Mouse (Mus musculus): ENCODE results near the gene Hsd3b7. TPM values are rescaled to one million over a fixed set of nuclear protein-coding genes. Genes with fewer than 3 reads are reported as not detected.

The Hsd3b7 gene
- polyA plus RNA-seq, 1 experiment: 30.1 TPM

DNA sequence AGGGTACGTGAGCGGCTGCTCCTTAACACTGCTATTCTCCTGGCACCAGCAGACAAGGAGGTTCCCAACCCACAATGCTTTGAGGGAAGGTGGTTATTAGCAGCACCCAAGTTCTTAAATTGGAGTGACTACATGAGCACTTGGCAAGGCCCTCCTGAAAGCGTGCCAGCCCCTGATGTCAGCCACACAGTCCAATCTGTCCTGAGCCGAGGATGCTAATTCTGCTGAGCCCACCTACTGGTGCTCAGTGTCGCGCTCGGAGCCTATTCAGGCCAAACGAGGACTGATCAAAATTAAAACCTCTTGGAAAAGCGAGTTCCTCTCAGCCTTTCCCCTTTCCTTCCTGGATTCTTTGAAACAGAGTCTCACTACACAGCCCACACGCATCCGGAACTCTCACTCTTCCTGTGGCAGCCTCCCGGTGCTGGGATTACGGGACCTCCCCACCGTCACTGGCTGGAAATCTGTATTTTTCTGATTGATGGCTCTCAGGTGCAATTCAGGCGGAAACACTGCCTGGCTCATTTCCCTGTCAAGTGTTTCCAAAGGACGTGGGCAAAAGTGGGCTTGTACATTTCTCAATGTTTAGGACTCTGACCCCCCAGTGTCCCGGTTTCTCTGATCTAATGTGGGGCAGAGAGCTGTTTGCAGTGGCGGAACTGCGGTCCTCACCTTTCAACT lies 14.0 kb downstream of the Hsd3b7 start:
- 93% methylated on average over 19 of the region's 19 CpGs for whole genome bisulfite sequencing
- no peak for DNase-seq
- TF ChIP-seq CTCF (IDR thresholded peaks at IDR 0.05; ENCODE audit: borderline replicate concordance, control insufficient read depth, extremely low read depth, insufficient read depth, low read length, poor library complexity) (no peak), POLR2A (IDR thresholded peaks at IDR 0.05; ENCODE audit: control insufficient read depth, extremely low read depth, insufficient read depth, low read length, poor library complexity) (no peak)

DNA sequence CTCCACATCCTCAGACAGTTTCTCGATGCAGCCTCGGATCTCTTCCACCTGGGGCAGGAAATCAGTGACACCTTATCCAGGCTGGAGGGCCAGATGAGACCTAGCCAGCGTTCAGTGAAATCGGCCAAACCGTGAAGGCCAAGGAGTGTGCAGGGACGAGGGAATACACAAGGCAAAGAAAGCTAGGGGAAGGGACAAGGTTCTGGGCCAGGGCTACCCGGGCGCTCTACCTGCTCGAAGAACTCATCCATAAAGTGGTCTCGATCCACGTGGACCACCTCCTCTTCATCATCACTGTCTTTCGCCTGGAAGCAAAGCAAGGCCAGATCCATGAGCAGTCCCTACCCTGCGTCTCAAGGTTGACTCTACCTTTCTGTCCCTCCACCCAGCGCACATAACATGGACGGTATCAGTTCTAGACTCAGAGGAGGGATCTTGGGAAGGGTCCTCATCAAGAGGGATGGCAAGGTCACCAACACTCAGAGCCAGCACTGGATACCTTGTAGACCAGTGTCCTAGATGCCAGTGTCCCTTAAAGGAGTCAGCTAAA lies 14.8 kb downstream of the Hsd3b7 start:
- no peak overlapping the region for H3K4me3 ChIP-seq (ENCODE audit: control insufficient read depth, insufficient read depth, low read length)
- DNase-seq: no peak
- TF ChIP-seq CTCF (IDR thresholded peaks at IDR 0.05; ENCODE audit: borderline replicate concordance, control insufficient read depth, extremely low read depth, insufficient read depth, low read length, poor library complexity) (no peak), POLR2A (IDR thresholded peaks at IDR 0.05; ENCODE audit: control insufficient read depth, extremely low read depth, insufficient read depth, low read length, poor library complexity) (no peak)
- peaks cover 8% of the 10 kb centered on the region for H3K4me1 ChIP-seq (replicated peaks; ENCODE audit: control insufficient read depth, insufficient read depth, low read length)
- WGBS: 93% methylated on average over 15 of the region's 15 CpGs
- H3K27ac ChIP-seq (ENCODE audit: control insufficient read depth, insufficient read depth, low read length): no peak overlapping the region
- H3K27me3 ChIP-seq (ENCODE audit: control insufficient read depth, insufficient read depth, low read length): no peaks in the 10 kb centered on the region
- H3K36me3 ChIP-seq (ENCODE audit: control insufficient read depth, insufficient read depth, low read length): no peaks in the 10 kb centered on the region

More for the DNA sequence above, 14.0 kb downstream of the Hsd3b7 start:
- no peaks in the 10 kb centered on the region for H3K27me3 ChIP-seq (ENCODE audit: control insufficient read depth, insufficient read depth, low read length)
- H3K36me3 ChIP-seq (ENCODE audit: control insufficient read depth, insufficient read depth, low read length): no peaks in the 10 kb centered on the region
- H3K4me3 ChIP-seq (ENCODE audit: control insufficient read depth, insufficient read depth, low read length): no peak overlapping the region
- H3K4me1 ChIP-seq (replicated peaks; ENCODE audit: control insufficient read depth, insufficient read depth, low read length): peaks cover 8% of the 10 kb centered on the region
- H3K27ac ChIP-seq (ENCODE audit: control insufficient read depth, insufficient read depth, low read length): no peak overlapping the region

DNA sequence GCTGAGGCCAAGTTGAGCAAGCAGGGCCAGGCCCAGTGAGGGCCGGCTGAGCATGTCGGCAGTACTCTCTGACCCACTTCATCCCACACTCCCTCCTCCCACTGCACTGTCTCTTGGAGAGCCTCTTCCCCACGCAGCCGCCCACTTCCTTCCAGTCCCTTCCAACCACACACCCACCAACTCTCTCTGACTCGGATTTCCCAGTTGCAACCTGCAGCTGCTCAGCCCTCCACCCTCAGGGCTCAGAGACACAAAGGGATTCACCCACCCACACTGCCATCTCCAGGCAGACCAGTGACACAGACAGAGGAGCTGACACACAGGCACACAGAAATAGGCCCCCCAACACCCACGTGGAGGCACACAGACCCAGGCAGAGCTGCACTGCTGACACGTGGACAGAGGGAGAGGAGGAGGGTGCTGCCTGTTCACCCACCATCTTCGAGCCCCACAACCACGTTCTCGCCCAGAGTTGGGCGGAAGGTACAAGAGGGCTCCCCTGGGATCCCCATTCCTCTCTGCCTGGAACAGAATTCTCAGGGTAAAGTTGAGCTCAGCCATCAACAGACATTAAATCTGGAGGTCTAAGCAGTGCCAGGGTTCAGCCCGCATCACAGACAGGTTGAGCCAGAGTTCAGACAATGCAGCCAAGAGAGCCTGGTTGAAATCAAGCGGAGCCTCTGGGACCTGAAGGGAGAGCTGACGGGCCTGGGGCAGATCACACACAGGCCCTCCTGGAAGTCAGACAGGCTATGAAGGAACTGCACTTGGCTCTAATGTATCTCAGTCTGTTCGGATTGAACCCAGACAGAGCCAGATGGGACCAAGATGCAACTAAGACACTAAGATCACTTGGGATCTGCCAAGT lies 15.8 kb downstream of the Hsd3b7 start:
- TF ChIP-seq CTCF (IDR thresholded peaks at IDR 0.05; ENCODE audit: borderline replicate concordance, control insufficient read depth, extremely low read depth, insufficient read depth, low read length, poor library complexity) (peak; percentile 21; the same call in 1 of the 2 replicates), POLR2A (IDR thresholded peaks at IDR 0.05; ENCODE audit: control insufficient read depth, extremely low read depth, insufficient read depth, low read length, poor library complexity) (no peak)
- DNase-seq: peak; percentile 54
- H3K4me3 ChIP-seq (ENCODE audit: control insufficient read depth, insufficient read depth, low read length): no peak overlapping the region
- H3K27me3 ChIP-seq (ENCODE audit: control insufficient read depth, insufficient read depth, low read length): no peaks in the 10 kb centered on the region
- 38% methylated on average over 15 of the region's 15 CpGs for WGBS
- H3K27ac ChIP-seq (ENCODE audit: control insufficient read depth, insufficient read depth, low read length): no peak overlapping the region
- no peaks in the 10 kb centered on the region for H3K36me3 ChIP-seq (ENCODE audit: control insufficient read depth, insufficient read depth, low read length)
- H3K4me1 ChIP-seq (replicated peaks; ENCODE audit: control insufficient read depth, insufficient read depth, low read length): peaks cover 10% of the 10 kb centered on the region

DNA sequence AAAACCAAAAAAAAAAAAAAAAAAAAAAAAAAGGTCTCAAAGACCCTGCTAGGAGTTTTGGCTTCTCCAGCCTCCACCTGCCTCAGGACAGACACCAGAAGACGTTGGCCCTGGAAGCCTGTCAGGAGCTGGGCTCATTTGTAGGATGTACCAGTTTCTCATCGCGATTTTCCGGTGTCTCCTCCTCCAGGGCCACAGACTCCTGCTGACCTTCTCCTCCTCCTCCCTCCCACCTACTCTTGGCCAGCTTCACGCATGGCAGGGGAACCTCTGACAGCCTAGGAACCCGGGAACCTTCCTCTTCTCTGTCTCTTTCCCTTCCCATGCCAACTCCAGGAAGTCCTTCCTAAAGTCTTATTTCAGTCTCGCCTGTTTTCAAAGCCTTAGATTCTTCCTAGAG lies 16.6 kb downstream of the Hsd3b7 start:
- no peak overlapping the region for H3K27ac ChIP-seq (ENCODE audit: control insufficient read depth, insufficient read depth, low read length)
- no peak overlapping the region for H3K4me3 ChIP-seq (ENCODE audit: control insufficient read depth, insufficient read depth, low read length)
- H3K36me3 ChIP-seq (ENCODE audit: control insufficient read depth, insufficient read depth, low read length): no peaks in the 10 kb centered on the region
- no peaks in the 10 kb centered on the region for H3K27me3 ChIP-seq (ENCODE audit: control insufficient read depth, insufficient read depth, low read length)
- peaks cover 10% of the 10 kb centered on the region for H3K4me1 ChIP-seq (replicated peaks; ENCODE audit: control insufficient read depth, insufficient read depth, low read length)
- DNase-seq: no peak
- no peak for TF ChIP-seq CTCF (IDR thresholded peaks at IDR 0.05; ENCODE audit: borderline replicate concordance, control insufficient read depth, extremely low read depth, insufficient read depth, low read length, poor library complexity)
- TF ChIP-seq POLR2A (IDR thresholded peaks at IDR 0.05; ENCODE audit: control insufficient read depth, extremely low read depth, insufficient read depth, low read length, poor library complexity): no peak
- WGBS: 95% methylated on average over 7 of the region's 7 CpGs

DNA sequence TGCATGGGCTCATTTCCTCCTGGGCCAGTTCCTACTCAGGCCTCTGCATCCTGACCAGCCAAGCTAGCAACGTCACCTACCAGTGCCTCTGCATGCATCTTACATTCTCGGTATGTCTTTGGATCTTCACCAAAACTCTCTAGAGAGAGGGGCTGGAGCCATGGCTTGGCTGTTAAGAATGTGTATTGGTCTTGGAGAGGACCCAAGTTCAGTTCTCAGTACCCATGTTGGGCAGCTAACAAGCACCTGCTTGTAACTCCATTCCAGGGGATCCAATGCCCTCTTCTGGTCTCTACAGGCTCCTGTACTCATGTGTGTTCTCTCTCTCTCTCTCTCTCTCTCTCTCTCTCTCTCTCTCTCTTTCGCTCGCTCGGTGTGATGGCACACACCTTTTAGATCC lies 17.4 kb downstream of the Hsd3b7 start:
- 94% methylated on average over 5 of the region's 5 CpGs for WGBS
- H3K36me3 ChIP-seq (ENCODE audit: control insufficient read depth, insufficient read depth, low read length): no peaks in the 10 kb centered on the region
- peaks cover 10% of the 10 kb centered on the region for H3K4me1 ChIP-seq (replicated peaks; ENCODE audit: control insufficient read depth, insufficient read depth, low read length)
- no peaks in the 10 kb centered on the region for H3K27me3 ChIP-seq (ENCODE audit: control insufficient read depth, insufficient read depth, low read length)
- no peak overlapping the region for H3K4me3 ChIP-seq (ENCODE audit: control insufficient read depth, insufficient read depth, low read length)
- DNase-seq: no peak
- no peak overlapping the region for H3K27ac ChIP-seq (ENCODE audit: control insufficient read depth, insufficient read depth, low read length)
- TF ChIP-seq POLR2A (IDR thresholded peaks at IDR 0.05; ENCODE audit: control insufficient read depth, extremely low read depth, insufficient read depth, low read length, poor library complexity): no peak

DNA sequence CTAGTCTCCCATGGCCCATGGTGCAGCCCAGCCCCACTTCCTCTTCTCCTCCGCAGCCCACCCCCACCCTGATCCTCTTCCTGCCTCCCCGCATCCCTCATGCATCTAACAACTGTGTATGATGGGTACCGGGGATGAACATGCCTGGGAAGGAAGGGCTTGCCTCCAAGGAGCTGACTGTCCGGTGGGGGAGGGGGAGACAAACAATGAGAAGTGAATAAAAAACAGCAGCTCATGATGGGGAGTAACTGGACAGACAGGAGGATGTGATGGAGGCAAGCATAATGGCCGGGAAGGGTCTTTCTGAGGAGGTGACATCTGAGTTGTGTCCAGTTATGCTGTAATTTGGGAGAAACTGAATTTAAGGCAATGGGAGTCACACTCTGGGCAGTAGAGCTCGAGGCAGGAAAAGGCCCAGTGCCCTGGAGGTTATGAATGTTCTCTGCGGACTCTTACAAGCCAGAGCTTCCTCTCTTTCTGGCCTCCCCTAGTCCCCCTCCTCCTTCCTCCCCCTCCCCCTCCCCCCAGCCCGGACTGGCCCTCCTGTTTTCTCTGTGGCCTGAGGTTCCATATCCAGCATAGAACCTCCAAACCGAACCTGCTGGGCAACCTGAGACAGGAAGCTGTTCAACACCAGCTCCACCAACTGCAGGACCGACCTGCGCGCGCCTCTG lies 20.6 kb downstream of the Hsd3b7 start:
- H3K27me3 ChIP-seq (ENCODE audit: control insufficient read depth, insufficient read depth, low read length): no peaks in the 10 kb centered on the region
- TF ChIP-seq POLR2A (IDR thresholded peaks at IDR 0.05; ENCODE audit: control insufficient read depth, extremely low read depth, insufficient read depth, low read length, poor library complexity): no peak
- TF ChIP-seq CTCF (IDR thresholded peaks at IDR 0.05; ENCODE audit: borderline replicate concordance, control insufficient read depth, extremely low read depth, insufficient read depth, low read length, poor library complexity): no peak
- no peaks in the 10 kb centered on the region for H3K36me3 ChIP-seq (ENCODE audit: control insufficient read depth, insufficient read depth, low read length)
- H3K27ac ChIP-seq (ENCODE audit: control insufficient read depth, insufficient read depth, low read length): no peak overlapping the region
- H3K4me1 ChIP-seq (replicated peaks; ENCODE audit: control insufficient read depth, insufficient read depth, low read length): peaks cover 6% of the 10 kb centered on the region
- no peak for DNase-seq
- WGBS: 47% methylated on average over 13 of the region's 13 CpGs
- H3K4me3 ChIP-seq (ENCODE audit: control insufficient read depth, insufficient read depth, low read length): no peak overlapping the region
